Mouse (Mus musculus) kidney, adult 2 months (tissue): ENCODE measurements at regions not wholly inside any gene's neighbourhood (a gene's known extent, or its start where the extent isn't known, plus 50 kb on each side); places are given as distances from the start of the nearest gene placed in this dataset.

Source experiments
- DNase-seq: peaks from one replicate; pipeline ENCODE4 v3.0.0; 2021
- H3K27ac ChIP-seq: fragments of 200-500 bp; 2 replicates; pipeline ENCODE4 v1.5.1; 2012; ENCODE audit warnings: low read depth, low read length, control low read depth, inconsistent platforms; ENCODE audit not compliant: insufficient read depth
- H3K27me3 ChIP-seq: fragments of 200-500 bp; replicated peaks from 2 replicates; pipeline ENCODE4 v1.6.1; 2012; ENCODE audit warnings: mild to moderate bottlenecking, moderate library complexity, low read length, inconsistent platforms; ENCODE audit not compliant: control insufficient read depth, insufficient read depth
- H3K36me3 ChIP-seq: fragments of 200-500 bp; 2 replicates; pipeline ENCODE4 v1.6.1; 2012; ENCODE audit warnings: mild to moderate bottlenecking, moderate library complexity, low read length, inconsistent platforms; ENCODE audit not compliant: control insufficient read depth, insufficient read depth
- H3K4me1 ChIP-seq: fragments of 200-500 bp; 2 replicates; pipeline ENCODE4 v1.6.1; 2011; ENCODE audit warnings: low read length; ENCODE audit not compliant: control insufficient read depth, insufficient read depth
- H3K4me3 ChIP-seq: fragments of 200-500 bp; 2 replicates; pipeline ENCODE4 v1.5.1; 2011; ENCODE audit warnings: mild to moderate bottlenecking, low read depth, low read length, control low read depth; ENCODE audit not compliant: insufficient read depth
- CTCF ChIP-seq: fragments of 200-500 bp; conservative IDR thresholded peaks from 2 replicates; pipeline ENCODE4 v1.5.1; 2011; ENCODE audit warnings: low read depth, mild to moderate bottlenecking, control low read depth, low read length, moderate library complexity, mixed read lengths; ENCODE audit not compliant: insufficient read depth, insufficient read length
- POLR2A ChIP-seq: fragments of 200-500 bp; IDR thresholded peaks from one replicate; pipeline ENCODE4 v1.6.1; 2011; ENCODE audit warnings: low read depth, low read length, control low read depth
- WGBS: fragments of 180-500 bp; shearing (Covaris S2); methylation state at CpG from one replicate; pipeline ENCODE4 v1.1.7; 2018; 5-methylcytosine and 5-hydroxymethylcytosine counted together

GRCm38 (mm10) chr12:12866590-12866989, 75.1 kb downstream of the Mycn start:
- TF ChIP-seq CTCF = no peak
- WGBS = 78% methylated on average over 10 of the region's 10 CpGs
- Histone ChIP-seq H3K36me3 (no peaks in the 10 kb centered on the region), H3K27ac (no peak overlapping the region), H3K4me1 (no peaks in the 10 kb centered on the region), H3K4me3 (no peak overlapping the region), H3K27me3 (no peaks in the 10 kb centered on the region)
- no peak for DNase-seq

GRCm38 (mm10) chr12:12850681-12851080, 91.0 kb downstream of the Mycn start:
- Histone ChIP-seq H3K4me3 (no peak overlapping the region), H3K27me3 (no peaks in the 10 kb centered on the region), H3K36me3 (no peaks in the 10 kb centered on the region), H3K4me1 (no peaks in the 10 kb centered on the region), H3K27ac (no peak overlapping the region)
- no peak for DNase-seq
- 35% methylated on average over 2 of the region's 2 CpGs for WGBS
- TF ChIP-seq CTCF = no peak
- TF ChIP-seq POLR2A = no peak

- no peaks in the 10 kb centered on the region for H3K36me3 ChIP-seq
- H3K27ac ChIP-seq = no peak overlapping the region
- WGBS = 84% methylated on average over 1 of the region's 1 CpGs
- TF ChIP-seq CTCF (no peak), POLR2A (no peak)
- no peak for DNase-seq
- no peak overlapping the region for H3K4me3 ChIP-seq
- no peaks in the 10 kb centered on the region for H3K27me3 ChIP-seq
- H3K4me1 ChIP-seq = no peaks in the 10 kb centered on the region
These were observed 95.0 kb downstream of the Mycn start for GRCm38 (mm10) chr12:12846716-12847115.

GRCm38 (mm10) chr12:12842247-12842957, 99.3 kb downstream of the Mycn start:
- Histone ChIP-seq H3K4me3 (no peak overlapping the region), H3K4me1 (no peaks in the 10 kb centered on the region), H3K27me3 (no peaks in the 10 kb centered on the region), H3K27ac (no peak overlapping the region), H3K36me3 (no peaks in the 10 kb centered on the region)
- no peak for DNase-seq
- WGBS = 38% methylated on average over 17 of the region's 17 CpGs
- TF ChIP-seq POLR2A (no peak), CTCF (no peak)

GRCm38 (mm10) chr12:12841385-12842238, 100.1 kb downstream of the Mycn start:
- H3K27ac ChIP-seq = no peak overlapping the region
- H3K4me3 ChIP-seq = no peak overlapping the region
- 89% methylated on average over 5 of the region's 5 CpGs for WGBS

DNA sequence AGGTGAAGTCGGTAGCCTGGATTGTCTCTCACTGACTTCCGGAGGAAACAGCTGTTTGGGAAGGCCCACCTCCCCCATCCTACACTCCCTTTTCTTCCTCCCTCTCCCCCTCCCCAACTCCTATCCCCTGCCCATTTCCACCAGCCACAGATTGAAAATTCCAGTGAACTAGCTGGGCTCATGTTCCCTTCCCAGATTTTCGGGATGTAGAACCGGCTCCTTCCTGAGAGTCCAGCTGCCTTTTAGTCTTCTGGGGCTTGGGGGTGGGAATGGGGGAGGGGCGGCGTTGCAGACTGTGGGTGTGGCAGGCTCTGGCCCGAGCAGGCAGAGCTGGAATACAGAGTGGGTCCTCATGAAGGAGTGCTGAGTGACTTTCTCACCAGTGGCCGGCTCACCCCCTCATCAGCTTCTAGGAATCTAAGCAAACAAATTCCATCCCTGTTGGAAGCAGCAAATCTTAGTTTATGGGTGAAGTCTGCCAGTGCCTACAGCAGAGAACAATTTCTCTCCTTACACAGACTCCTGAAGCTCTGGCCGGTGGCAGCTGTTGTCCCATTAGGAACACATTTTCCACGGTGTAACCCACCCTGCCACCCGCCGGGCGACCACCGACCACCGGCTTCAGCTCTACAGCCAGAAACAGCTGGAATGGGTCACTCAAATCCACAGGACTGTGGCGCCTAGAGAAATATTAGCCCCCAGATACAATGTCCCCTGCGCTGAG, 100.9 kb downstream of the Mycn start:
- Histone ChIP-seq H3K36me3 (no peaks in the 10 kb centered on the region), H3K4me3 (no peak overlapping the region), H3K27ac (no peak overlapping the region), H3K27me3 (no peaks in the 10 kb centered on the region), H3K4me1 (no peaks in the 10 kb centered on the region)
- TF ChIP-seq CTCF (no peak), POLR2A (no peak)
- no peak for DNase-seq
- WGBS = 27% methylated on average over 17 of the region's 17 CpGs

More at GRCm38 (mm10) chr12:12841385-12842238, 100.1 kb downstream of the Mycn start:
- Histone ChIP-seq H3K4me1 (no peaks in the 10 kb centered on the region), H3K36me3 (no peaks in the 10 kb centered on the region), H3K27me3 (no peaks in the 10 kb centered on the region)
- DNase-seq = no peak
- TF ChIP-seq POLR2A (no peak), CTCF (no peak)

- Histone ChIP-seq H3K4me3 (no peak overlapping the region), H3K36me3 (no peaks in the 10 kb centered on the region), H3K4me1 (no peaks in the 10 kb centered on the region), H3K27me3 (no peaks in the 10 kb centered on the region), H3K27ac (no peak overlapping the region)
- TF ChIP-seq POLR2A = no peak
- no peak for TF ChIP-seq CTCF
- DNase-seq = no peak
- 100% methylated on average over 1 of the region's 1 CpGs for whole genome bisulfite sequencing
These were observed 103.9 kb downstream of the Mycn start for GRCm38 (mm10) chr12:12837775-12838174.
